Mouse (Mus musculus): Measurements from ENCODE around the gene Dmwd. TPM values are rescaled to one million over a fixed set of nuclear protein-coding genes. Genes with fewer than 3 reads are reported as not detected.

Dmwd gene
- polyA plus RNA-seq, 1 experiment from 2014 or later = 3.6 TPM

GRCm38 (mm10) chr7:19052345-19053135, 23.5 kb upstream of the Dmwd start:
- ATAC-seq (ENCODE audit: insufficient read depth) = no peak
- Histone ChIP-seq H3K9me3 (replicated peaks) (no peaks in the 10 kb centered on the region), H3K27me3 (no peaks in the 10 kb centered on the region), H3K9ac (no peak overlapping the region), H3K36me3 (replicated peaks) (peaks cover 50% of the 10 kb centered on the region), H3K27ac (replicated peaks) (no peak overlapping the region), H3K4me2 (no peak overlapping the region), H3K4me3 (replicated peaks) (no peak overlapping the region), H3K4me1 (replicated peaks) (no peaks in the 10 kb centered on the region)
- WGBS (ENCODE audit: insufficient replicate concordance) = 74% methylated on average over 15 of the region's 15 CpGs

GRCm38 (mm10) chr7:19053136-19053532, 22.9 kb upstream of the Dmwd start:
- peaks cover 44% of the 10 kb centered on the region for H3K36me3 ChIP-seq (replicated peaks)
- no peak for ATAC-seq (ENCODE audit: insufficient read depth)

GRCm38 (mm10) chr7:19054047-19054776, 21.8 kb upstream of the Dmwd start, which contains the start of gene Rsph6a:
Gene Rsph6a, plus strand, starts transcription at chr7:19054690.
- Histone ChIP-seq H3K27me3 (0 out of 2 replicates have a peak, but pooled peaks cover 2% of the 10 kb centered on the region), H3K36me3 (replicated peaks) (peaks cover 33% of the 10 kb centered on the region), H3K27ac (replicated peaks) (no peak within 1 kb of the TSS), H3K9me3 (replicated peaks) (no peaks in the 10 kb centered on the region), H3K4me3 (replicated peaks) (no peak within 1 kb of the TSS), H3K4me1 (replicated peaks) (no peaks in the 10 kb centered on the region), H3K9ac (no peak within 1 kb of the TSS), H3K4me2 (no peak within 1 kb of the TSS)
- 56% methylated on average over 33 of the region's 33 CpGs for WGBS (ENCODE audit: insufficient replicate concordance)
- no peak for ATAC-seq (ENCODE audit: insufficient read depth)

More at GRCm38 (mm10) chr7:19053136-19053532, 22.9 kb upstream of the Dmwd start:
- no peak overlapping the region for H3K27ac ChIP-seq (replicated peaks)
- H3K9ac ChIP-seq = no peak overlapping the region
- H3K9me3 ChIP-seq (replicated peaks) = no peaks in the 10 kb centered on the region
- no peaks in the 10 kb centered on the region for H3K27me3 ChIP-seq
- WGBS (ENCODE audit: insufficient replicate concordance) = 76% methylated on average over 7 of the region's 7 CpGs
- H3K4me3 ChIP-seq (replicated peaks) = no peak overlapping the region
- no peaks in the 10 kb centered on the region for H3K4me1 ChIP-seq (replicated peaks)
- no peak overlapping the region for H3K4me2 ChIP-seq

GRCm38 (mm10) chr7:19054777-19055076, 21.3 kb upstream of the Dmwd start:
- 73% methylated on average over 9 of the region's 9 CpGs for WGBS (ENCODE audit: insufficient replicate concordance)
- Histone ChIP-seq H3K4me3 (replicated peaks) (no peak overlapping the region), H3K27ac (replicated peaks) (no peak overlapping the region), H3K4me2 (no peak overlapping the region), H3K9ac (no peak overlapping the region), H3K4me1 (replicated peaks) (no peaks in the 10 kb centered on the region), H3K9me3 (replicated peaks) (no peaks in the 10 kb centered on the region), H3K36me3 (replicated peaks) (peaks cover 28% of the 10 kb centered on the region), H3K27me3 (peaks cover 7% of the 10 kb centered on the region)
- ATAC-seq (ENCODE audit: insufficient read depth) = no peak

- H3K4me3 ChIP-seq (replicated peaks) = no peak overlapping the region
- H3K27me3 ChIP-seq = peaks cover 11% of the 10 kb centered on the region
- H3K9me3 ChIP-seq (replicated peaks) = no peaks in the 10 kb centered on the region
- H3K36me3 ChIP-seq (replicated peaks) = peaks cover 24% of the 10 kb centered on the region
- no peak overlapping the region for H3K9ac ChIP-seq
- no peak overlapping the region for H3K27ac ChIP-seq (replicated peaks)
- no peaks in the 10 kb centered on the region for H3K4me1 ChIP-seq (replicated peaks)
- WGBS (ENCODE audit: insufficient replicate concordance) = 78% methylated on average over 8 of the region's 8 CpGs
- no peak for ATAC-seq (ENCODE audit: insufficient read depth)
- H3K4me2 ChIP-seq = no peak overlapping the region
These were observed 20.9 kb upstream of the Dmwd start for GRCm38 (mm10) chr7:19055108-19055507.

GRCm38 (mm10) chr7:19057405-19057804, 18.6 kb upstream of the Dmwd start:
- Histone ChIP-seq H3K4me3 (replicated peaks) (no peak overlapping the region), H3K4me1 (replicated peaks) (no peaks in the 10 kb centered on the region), H3K9ac (no peak overlapping the region), H3K9me3 (replicated peaks) (no peaks in the 10 kb centered on the region), H3K27me3 (peaks cover 12% of the 10 kb centered on the region), H3K27ac (replicated peaks) (no peak overlapping the region), H3K36me3 (replicated peaks) (peaks cover 1% of the 10 kb centered on the region; the same call in 1 of the 2 replicates), H3K4me2 (no peak overlapping the region)
- WGBS (ENCODE audit: insufficient replicate concordance) = 60% methylated on average over 10 of the region's 10 CpGs
- no peak for ATAC-seq (ENCODE audit: insufficient read depth)

- Histone ChIP-seq H3K36me3 (replicated peaks) (no peaks in the 10 kb centered on the region), H3K27me3 (peaks cover 62% of the 10 kb centered on the region), H3K27ac (replicated peaks) (no peak overlapping the region), H3K4me3 (replicated peaks) (no peak overlapping the region), H3K9ac (no peak overlapping the region), H3K4me1 (replicated peaks) (peaks cover 4% of the 10 kb centered on the region), H3K4me2 (no peak overlapping the region), H3K9me3 (replicated peaks) (no peaks in the 10 kb centered on the region)
- 35% methylated on average over 13 of the region's 13 CpGs for WGBS (ENCODE audit: insufficient replicate concordance)
- ATAC-seq (ENCODE audit: insufficient read depth) = no peak
These were observed 10.1 kb upstream of the Dmwd start for GRCm38 (mm10) chr7:19065896-19066295.

GRCm38 (mm10) chr7:19067063-19067462, 9.0 kb upstream of the Dmwd start:
- Histone ChIP-seq H3K4me2 (no peak overlapping the region), H3K4me3 (replicated peaks) (no peak overlapping the region), H3K27me3 (peaks cover 66% of the 10 kb centered on the region), H3K36me3 (replicated peaks) (no peaks in the 10 kb centered on the region), H3K4me1 (replicated peaks) (peaks cover 4% of the 10 kb centered on the region), H3K9me3 (replicated peaks) (no peaks in the 10 kb centered on the region), H3K27ac (replicated peaks) (no peak overlapping the region), H3K9ac (no peak overlapping the region)
- no peak for ATAC-seq (ENCODE audit: insufficient read depth)
- WGBS (ENCODE audit: insufficient replicate concordance) = 33% methylated on average over 14 of the region's 14 CpGs

- peaks cover 70% of the 10 kb centered on the region for H3K27me3 ChIP-seq
- H3K4me2 ChIP-seq = no peak overlapping the region
- peaks cover 4% of the 10 kb centered on the region for H3K4me1 ChIP-seq (replicated peaks)
- no peak for ATAC-seq (ENCODE audit: insufficient read depth)
- H3K36me3 ChIP-seq (replicated peaks) = no peaks in the 10 kb centered on the region
- H3K9me3 ChIP-seq (replicated peaks) = no peaks in the 10 kb centered on the region
- WGBS (ENCODE audit: insufficient replicate concordance) = 50% methylated on average over 14 of the region's 14 CpGs
- no peak overlapping the region for H3K4me3 ChIP-seq (replicated peaks)
- H3K27ac ChIP-seq (replicated peaks) = no peak overlapping the region
- no peak overlapping the region for H3K9ac ChIP-seq
These were observed 8.1 kb upstream of the Dmwd start for GRCm38 (mm10) chr7:19067935-19068334.

- no peak overlapping the region for H3K4me2 ChIP-seq
- ATAC-seq (ENCODE audit: insufficient read depth) = no peak
- no peak overlapping the region for H3K27ac ChIP-seq (replicated peaks)
- no peaks in the 10 kb centered on the region for H3K9me3 ChIP-seq (replicated peaks)
- no peak overlapping the region for H3K9ac ChIP-seq
- 1% methylated on average over 2 of the region's 2 CpGs for WGBS (ENCODE audit: insufficient replicate concordance)
- peaks cover 4% of the 10 kb centered on the region for H3K4me1 ChIP-seq (replicated peaks)
- H3K4me3 ChIP-seq (replicated peaks) = no peak overlapping the region
- no peaks in the 10 kb centered on the region for H3K36me3 ChIP-seq (replicated peaks)
- peaks cover 71% of the 10 kb centered on the region for H3K27me3 ChIP-seq
These were observed 7.3 kb upstream of the Dmwd start for GRCm38 (mm10) chr7:19068707-19069106.

- Histone ChIP-seq H3K4me3 (replicated peaks) (no peak overlapping the region), H3K27me3 (peaks cover 71% of the 10 kb centered on the region), H3K9ac (no peak overlapping the region), H3K4me1 (replicated peaks) (peaks cover 4% of the 10 kb centered on the region), H3K27ac (replicated peaks) (no peak overlapping the region), H3K9me3 (replicated peaks) (no peaks in the 10 kb centered on the region), H3K4me2 (no peak overlapping the region), H3K36me3 (replicated peaks) (no peaks in the 10 kb centered on the region)
- 35% methylated on average over 3 of the region's 3 CpGs for WGBS (ENCODE audit: insufficient replicate concordance)
- no peak for ATAC-seq (ENCODE audit: insufficient read depth)
These were observed 6.5 kb upstream of the Dmwd start for GRCm38 (mm10) chr7:19069500-19069899.

Data from liver, embryonic 15.5 days (tissue).